Mouse (Mus musculus) CH12.LX (cell line): ENCODE results near the gene Trim71. TPM values are rescaled to one million over a fixed set of nuclear protein-coding genes. Genes with fewer than 3 reads are reported as not detected.

ENCODE experiments used
- DNase-seq: peaks from one replicate; pipeline ENCODE4 v3.0.0-alpha.2; 2013; ENCODE audit errors: extremely low read depth
- H3K27ac ChIP-seq: 2 replicates; pipeline ENCODE4 v1.5.1; 2012; ENCODE audit warnings: low read depth, mild to moderate bottlenecking, control low read depth, moderate library complexity; ENCODE audit not compliant: insufficient read depth
- H3K27me3 ChIP-seq: replicated peaks from 2 replicates; pipeline ENCODE3; 2012; ENCODE audit warnings: inconsistent platforms
- H3K36me3 ChIP-seq, 2 experiments: replicated peaks in 1 of 2; 2 replicates each; pipeline versions ENCODE3 to v1.6.1; 2012; ENCODE audit warnings: inconsistent platforms in 1 of 2, low read length in 1 of 2, mild to moderate bottlenecking in 1 of 2, mixed read lengths in 1 of 2, moderate library complexity in 1 of 2; ENCODE audit not compliant: control insufficient read depth in 1 of 2, insufficient read depth in 1 of 2
- H3K4me1 ChIP-seq, 2 experiments: 2 replicates each; pipeline ENCODE4 v1.6.1; 2012; ENCODE audit warnings: inconsistent platforms in 1 of 2, moderate library complexity in 1 of 2; ENCODE audit not compliant: insufficient read depth in 2 of 2, control insufficient read depth in 1 of 2
- H3K4me2 ChIP-seq: 2 replicates; pipeline ENCODE4 v1.6.1; 2012; ENCODE audit warnings: low read depth, mild to moderate bottlenecking, control low read depth; ENCODE audit not compliant: poor library complexity, insufficient read depth, severe bottlenecking
- H3K4me3 ChIP-seq, 3 experiments: fragments of 150-350 bp in 1 of 3; sonication (generic) in 1 of 3; replicated peaks in 1 of 3; 2 replicates each; pipeline versions ENCODE3 to v1.5.1; 2011 to 2012; ENCODE audit warnings: low read depth in 2 of 3, low read length in 2 of 3, mild to moderate bottlenecking in 2 of 3, moderate library complexity in 2 of 3, control low read depth in 1 of 3, improper control_type of control experiment in 1 of 3, inconsistent platforms in 1 of 3, mixed read lengths in 1 of 3; ENCODE audit not compliant: poor library complexity in 1 of 3
- H3K79me2 ChIP-seq: replicated peaks from 2 replicates; pipeline ENCODE4 v1.6.1; 2012; ENCODE audit warnings: mild to moderate bottlenecking, moderate library complexity; ENCODE audit not compliant: control insufficient read depth, poor library complexity, insufficient read depth, severe bottlenecking; ENCODE audit errors: extremely low read depth
- H3K9ac ChIP-seq: 2 replicates; pipeline ENCODE4 v1.6.1; 2012; ENCODE audit warnings: low read depth, mild to moderate bottlenecking, control low read depth, moderate library complexity; ENCODE audit not compliant: insufficient read depth
- H3K9me3 ChIP-seq: replicated peaks from 2 replicates; pipeline ENCODE3; 2012; ENCODE audit warnings: low read length, inconsistent platforms, mixed read lengths
- CHD2 ChIP-seq: IDR thresholded peaks from 2 replicates; pipeline ENCODE4 v1.6.1; 2011; ENCODE audit warnings: low read length, improper control_type of control experiment
- CTCF ChIP-seq, 2 experiments: IDR thresholded peaks in 1 of 2; conservative IDR thresholded peaks in 1 of 2; 2 replicates each; pipeline ENCODE4 v1.5.1; 2011 to 2012; ENCODE audit warnings: low read depth in 2 of 2, low read length in 2 of 2, improper control_type of control experiment in 1 of 2, inconsistent platforms in 1 of 2, mild to moderate bottlenecking in 1 of 2, moderate library complexity in 1 of 2
- ELF1 ChIP-seq: IDR thresholded peaks from 2 replicates; pipeline ENCODE4 v1.6.1; 2014; ENCODE audit warnings: low read depth, mild to moderate bottlenecking, inconsistent platforms, low read length, improper control_type of control experiment
- IRF4 ChIP-seq: IDR thresholded peaks from 2 replicates; pipeline ENCODE4 v1.6.1; 2014; ENCODE audit warnings: low read depth, mild to moderate bottlenecking, inconsistent platforms, low read length, improper control_type of control experiment
- JUN ChIP-seq: IDR thresholded peaks from 2 replicates; pipeline ENCODE4 v1.6.1; 2011; ENCODE audit warnings: low read depth, mild to moderate bottlenecking, low read length, improper control_type of control experiment, moderate library complexity; ENCODE audit not compliant: insufficient read depth
- KAT2A ChIP-seq: IDR thresholded peaks from 2 replicates; pipeline ENCODE4 v1.6.1; 2012; ENCODE audit warnings: low read length, improper control_type of control experiment, inconsistent platforms; ENCODE audit not compliant: insufficient replicate concordance
- MAX ChIP-seq: IDR thresholded peaks from 2 replicates; pipeline ENCODE4 v1.6.1; 2011; ENCODE audit warnings: low read length, improper control_type of control experiment
- MEF2A ChIP-seq: IDR thresholded peaks from 2 replicates; pipeline ENCODE4 v1.6.1; 2014; ENCODE audit warnings: low read depth, mild to moderate bottlenecking, inconsistent platforms, low read length, improper control_type of control experiment, borderline replicate concordance
- MXI1 ChIP-seq: IDR thresholded peaks from 2 replicates; pipeline ENCODE4 v1.6.1; 2011; ENCODE audit warnings: mild to moderate bottlenecking, low read depth, low read length, improper control_type of control experiment
- NRF1 ChIP-seq: IDR thresholded peaks from 2 replicates; pipeline ENCODE4 v1.6.1; 2014; ENCODE audit warnings: low read depth, mild to moderate bottlenecking, inconsistent platforms, low read length, improper control_type of control experiment, moderate library complexity
- PAX5 ChIP-seq: IDR thresholded peaks from 2 replicates; pipeline ENCODE4 v1.6.1; 2012; ENCODE audit warnings: low read length, inconsistent platforms, mixed read lengths
- RAD21 ChIP-seq: IDR thresholded peaks from 2 replicates; pipeline ENCODE4 v1.6.1; 2011; ENCODE audit warnings: low read depth, mild to moderate bottlenecking, low read length, improper control_type of control experiment, moderate library complexity
- RCOR1 ChIP-seq: conservative IDR thresholded peaks from 2 replicates; pipeline ENCODE4 v1.6.1; 2012; ENCODE audit warnings: low read depth, mild to moderate bottlenecking, inconsistent platforms, low read length, improper control_type of control experiment
- SMC3 ChIP-seq: IDR thresholded peaks from 2 replicates; pipeline ENCODE4 v1.6.1; 2011; ENCODE audit warnings: low read depth, low read length, improper control_type of control experiment
- ZC3H11A ChIP-seq: IDR thresholded peaks from 2 replicates; pipeline ENCODE4 v1.6.1; 2012; ENCODE audit warnings: low read depth, mild to moderate bottlenecking, inconsistent platforms, low read length, improper control_type of control experiment
- ZMIZ1 ChIP-seq: IDR thresholded peaks from 2 replicates; pipeline ENCODE4 v1.6.1; 2012; ENCODE audit warnings: low read depth, mild to moderate bottlenecking, inconsistent platforms, low read length, improper control_type of control experiment
- dilution Hi-C: fragments of 300-500 bp; cut with MboI; formaldehyde crosslinking; loops from 2 replicates; pipeline ENCODE4 v1.14.3; 2020; ENCODE audit warnings: low sequenced_read_pairs; ENCODE audit not compliant: extremely low pct_unique_long_range_greater_than_20kb, extremely low pct_ligation_motif_present
- in situ Hi-C: fragments of 300-500 bp; cut with MboI; formaldehyde crosslinking; loops from 3 replicates; pipeline ENCODE4 v1.14.3; 2019; ENCODE audit warnings: low sequenced_read_pairs, low pct_ligation_motif_present, low pct_unique_long_range_greater_than_20kb, mixed read lengths
- polyA plus RNA-seq: library from polyadenylated mRNA; unstranded; fragments of >175 nt; gene quantifications from 2 replicates; pipeline ENCODE4 v1.2.1, GENCODE M21; 2012; ENCODE audit warnings: low read depth; ENCODE audit not compliant: insufficient read length
- total RNA-seq, 2 experiments: library from RNA; depleted of rRNA; stranded (reverse); fragments of 300-350 nt in 1 of 2; fragments of >200 nt in 1 of 2; gene quantifications; 2 replicates each; pipeline ENCODE4 v1.2.3; 2012 to 2014

Gene Trim71
- total and polyA plus RNA-seq, 3 experiments = under 0.01 TPM; not detected in 2

- H3K27ac ChIP-seq = no peak overlapping the region
- H3K4me3 ChIP-seq = no peak overlapping the region
- no peaks in the 10 kb centered on the region for H3K36me3 ChIP-seq
- H3K4me1 ChIP-seq = peaks cover 0 to 29% of the 10 kb centered on the region in 2 experiments; a peak in 2 of 4 replicates
- dilution Hi-C loops (no loop called here), in situ Hi-C loops (loop anchor here (25.0 kb wide), 1 partner anchor 188 kb away; no protein-coding TSS in a partner anchor)
- no peaks in the 10 kb centered on the region for H3K79me2 ChIP-seq
- H3K4me2 ChIP-seq = no peak overlapping the region
- peaks cover 2% of the 10 kb centered on the region for H3K9me3 ChIP-seq
- TF ChIP-seq MEF2A (peak; percentile 61; the same call in 1 of the 2 replicates), CHD2 (no peak), ELF1 (no peak), RAD21 (peak; percentile 72), SMC3 (peak; percentile 78), JUN (no peak), CTCF (conservative IDR thresholded peaks at IDR 0.05 in 1 of 2, IDR thresholded peaks at IDR 0.05 in 1 of 2; ENCODE audit: low read depth in 2 of 2, low read length in 2 of 2) (peak; percentile 11 to 77; a peak in 2 of 4 replicates)
- H3K27me3 ChIP-seq = no peaks in the 10 kb centered on the region
- no peak overlapping the region for H3K9ac ChIP-seq
- DNase-seq = peak; percentile 63
Observed at GRCm38 (mm10) chr9:114499783-114500515, 64.2 kb downstream of the Trim71 start.

GRCm38 (mm10) chr9:114498218-114498617, 66.0 kb downstream of the Trim71 start:
- H3K9me3 ChIP-seq = peaks cover 2% of the 10 kb centered on the region
- peaks cover 0 to 32% of the 10 kb centered on the region in 2 experiments; a peak in 2 of 4 replicates for H3K4me1 ChIP-seq
- TF ChIP-seq ZC3H11A (peak; percentile 98), MEF2A (no peak; the same call in 1 of the 2 replicates), SMC3 (peak; percentile 100), KAT2A (no peak), IRF4 (peak; percentile 51; the same call in 1 of the 2 replicates), PAX5 (no peak), RAD21 (peak; percentile 98), NRF1 (peak; percentile 19; the same call in 1 of the 2 replicates), CTCF (conservative IDR thresholded peaks at IDR 0.05 in 1 of 2, IDR thresholded peaks at IDR 0.05 in 1 of 2; ENCODE audit: low read depth in 2 of 2, low read length in 2 of 2) (peak; percentile 51 to 99), RCOR1 (no peak), MAX (peak; percentile 42; the same call in 1 of the 2 replicates), MXI1 (0 out of 2 replicates have a peak, but pooled peaks have one; percentile 25), ZMIZ1 (no peak)
- TF ChIP-seq, all 38 proteins: peak for 8
- Histone ChIP-seq H3K27me3 (no peaks in the 10 kb centered on the region), H3K9ac (no peak overlapping the region), H3K4me2 (peak overlapping the region; percentile 19; the same call in 1 of the 2 replicates), H3K4me3 (no peak overlapping the region), H3K79me2 (no peaks in the 10 kb centered on the region), H3K36me3 (no peaks in the 10 kb centered on the region), H3K27ac (no peak overlapping the region)
- dilution Hi-C loops (no loop called here), in situ Hi-C loops (loop anchor here (25.0 kb wide), 1 partner anchor 186 kb away; no protein-coding TSS in a partner anchor)
- DNase-seq = peak; percentile 92
